Mouse (Mus musculus): Measurements from ENCODE around the gene Trpm5. TPM values are rescaled to one million over a fixed set of nuclear protein-coding genes. Genes with fewer than 3 reads are reported as not detected.

The Trpm5 gene
- total and polyA plus RNA-seq, 3 experiments, result 1.7 to 1.9 TPM; not detected in 1

GRCm38 (mm10) chr7:143082024-143082423, 12.4 kb downstream of the Trpm5 start (continued):
- TF ChIP-seq MXI1 (IDR thresholded peaks at IDR 0.05; ENCODE audit: low read depth, low read length) (peak; percentile 83), TBP (IDR thresholded peaks at IDR 0.05; ENCODE audit: low read depth, low read length) (no peak), MAFK (IDR thresholded peaks at IDR 0.05; ENCODE audit: borderline replicate concordance, low read depth, low read length) (no peak), HCFC1 (IDR thresholded peaks at IDR 0.05; ENCODE audit: low read depth, low read length) (no peak), TCF12 (IDR thresholded peaks at IDR 0.05; ENCODE audit: low read depth, low read length) (peak; percentile 73), ZMIZ1 (IDR thresholded peaks at IDR 0.05; ENCODE audit: low read depth, low read length) (no peak)

GRCm38 (mm10) chr7:143077351-143077750, 17.1 kb downstream of the Trpm5 start:
- H3K27me3 ChIP-seq (ENCODE audit: control insufficient read depth in 1 of 2, insufficient read depth in 2 of 2, low read length in 2 of 2), result no peaks in the 10 kb centered on the region
- H3K9me3 ChIP-seq (replicated peaks; ENCODE audit: insufficient read depth, low read length), result no peaks in the 10 kb centered on the region
- H3K4me3 ChIP-seq (ENCODE audit: control insufficient read depth in 1 of 2, insufficient read depth in 1 of 2, low read depth in 2 of 2, low read length in 2 of 2), result no peak overlapping the region

GRCm38 (mm10) chr7:143075394-143075793, 19.0 kb downstream of the Trpm5 start:
- H3K27me3 ChIP-seq (ENCODE audit: control insufficient read depth in 1 of 2, insufficient read depth in 2 of 2, low read length in 2 of 2), result no peaks in the 10 kb centered on the region
- peaks cover 5% of the 10 kb centered on the region for H3K79me2 ChIP-seq (ENCODE audit: control insufficient read depth, insufficient read depth, low read length, poor library complexity)
- peaks cover 0 to 4% of the 10 kb centered on the region in 2 experiments; a peak in 2 of 4 replicates for H3K4me1 ChIP-seq (ENCODE audit: control insufficient read depth in 1 of 2, insufficient read depth in 2 of 2, low read length in 2 of 2)
- no peaks in the 10 kb centered on the region; a peak in 1 of 4 replicates for H3K36me3 ChIP-seq (ENCODE audit: control insufficient read depth in 1 of 2, insufficient read depth in 2 of 2, low read length in 2 of 2)
- no peak overlapping the region for H3K27ac ChIP-seq (ENCODE audit: control insufficient read depth, low read depth, low read length)
- DNase-seq (ENCODE audit: low read depth, low spot score), result no peak
- TF ChIP-seq UBTF (IDR thresholded peaks at IDR 0.05; ENCODE audit: borderline replicate concordance, insufficient read depth, low read depth, low read length) (no peak), RAD21 (IDR thresholded peaks at IDR 0.05; ENCODE audit: low read depth, low read length) (no peak), MEF2A (IDR thresholded peaks at IDR 0.05; ENCODE audit: extremely low read depth, insufficient replicate concordance, low read depth, low read length, poor library complexity, severe bottlenecking) (no peak), CTCF (IDR thresholded peaks at IDR 0.05 in 2 of 3, conservative IDR thresholded peaks at IDR 0.05 in 1 of 3; ENCODE audit: control insufficient read depth in 1 of 3, insufficient read depth in 1 of 3, low read depth in 2 of 3, low read length in 3 of 3, poor library complexity in 1 of 3, severe bottlenecking in 1 of 3) (no peak), HCFC1 (IDR thresholded peaks at IDR 0.05; ENCODE audit: low read depth, low read length) (no peak), RCOR1 (IDR thresholded peaks at IDR 0.05; ENCODE audit: low read depth, low read length) (no peak), NRF1 (IDR thresholded peaks at IDR 0.05; ENCODE audit: insufficient read depth, low read depth, low read length, poor library complexity, severe bottlenecking) (no peak), MXI1 (IDR thresholded peaks at IDR 0.05; ENCODE audit: low read depth, low read length) (no peak), GABPA (IDR thresholded peaks at IDR 0.05; ENCODE audit: low read depth, low read length) (no peak), ZKSCAN1 (IDR thresholded peaks at IDR 0.05; ENCODE audit: low read depth, low read length) (no peak), TCF12 (IDR thresholded peaks at IDR 0.05; ENCODE audit: low read depth, low read length) (no peak), POLR2A (IDR thresholded peaks at IDR 0.05; ENCODE audit: control insufficient read depth in 1 of 2, insufficient read depth in 1 of 2, low read depth in 1 of 2, low read length in 2 of 2, poor library complexity in 1 of 2) (no peak), ZC3H11A (IDR thresholded peaks at IDR 0.05; ENCODE audit: low read depth, low read length) (no peak), ZMIZ1 (IDR thresholded peaks at IDR 0.05; ENCODE audit: low read depth, low read length) (no peak), MAZ (IDR thresholded peaks at IDR 0.05; ENCODE audit: low read depth, low read length) (no peak), BHLHE40 (IDR thresholded peaks at IDR 0.05; ENCODE audit: borderline replicate concordance, low read depth, low read length) (no peak), POLR2AphosphoS5 (IDR thresholded peaks at IDR 0.05; ENCODE audit: borderline replicate concordance, low read depth, low read length) (no peak), CHD2 (IDR thresholded peaks at IDR 0.05; ENCODE audit: low read length) (no peak), ELF1 (IDR thresholded peaks at IDR 0.05; ENCODE audit: low read depth, low read length) (no peak)
- no peaks in the 10 kb centered on the region for H3K9me3 ChIP-seq (replicated peaks; ENCODE audit: insufficient read depth, low read length)
- no peak overlapping the region for H3K9ac ChIP-seq (ENCODE audit: control insufficient read depth, low read depth, low read length, poor library complexity, severe bottlenecking)
- no peak overlapping the region for H3K4me3 ChIP-seq (ENCODE audit: control insufficient read depth in 1 of 2, insufficient read depth in 1 of 2, low read depth in 2 of 2, low read length in 2 of 2)

More at GRCm38 (mm10) chr7:143077351-143077750, 17.1 kb downstream of the Trpm5 start:
- TF ChIP-seq MAFK (IDR thresholded peaks at IDR 0.05; ENCODE audit: borderline replicate concordance, low read depth, low read length) (no peak), ETS1 (IDR thresholded peaks at IDR 0.05; ENCODE audit: low read depth, low read length) (no peak), EP300 (IDR thresholded peaks at IDR 0.05; ENCODE audit: low read depth in 1 of 2, low read length in 2 of 2) (no peak), MAZ (IDR thresholded peaks at IDR 0.05; ENCODE audit: low read depth, low read length) (no peak), KAT2A (conservative IDR thresholded peaks at IDR 0.05; ENCODE audit: low read depth, low read length) (no peak), E2F4 (IDR thresholded peaks at IDR 0.05; ENCODE audit: borderline replicate concordance, low read depth, low read length) (no peak), CTCF (IDR thresholded peaks at IDR 0.05 in 2 of 3, conservative IDR thresholded peaks at IDR 0.05 in 1 of 3; ENCODE audit: control insufficient read depth in 1 of 3, insufficient read depth in 1 of 3, low read depth in 2 of 3, low read length in 3 of 3, poor library complexity in 1 of 3, severe bottlenecking in 1 of 3) (no peak)
- DNase-seq (ENCODE audit: low read depth, low spot score), result no peak
- Histone ChIP-seq H3K4me1 (ENCODE audit: control insufficient read depth in 1 of 2, insufficient read depth in 2 of 2, low read length in 2 of 2) (peaks cover 6 to 15% of the 10 kb centered on the region in 2 experiments; a peak in 3 of 4 replicates), H3K9ac (ENCODE audit: control insufficient read depth, low read depth, low read length, poor library complexity, severe bottlenecking) (no peak overlapping the region), H3K27ac (ENCODE audit: control insufficient read depth, low read depth, low read length) (no peak overlapping the region), H3K79me2 (ENCODE audit: control insufficient read depth, insufficient read depth, low read length, poor library complexity) (no peaks in the 10 kb centered on the region), H3K36me3 (ENCODE audit: control insufficient read depth in 1 of 2, insufficient read depth in 2 of 2, low read length in 2 of 2) (peaks cover 0 to 14% of the 10 kb centered on the region in 2 experiments; a peak in 2 of 4 replicates)

Measured in MEL (cell line).